Mouse (Mus musculus) hindbrain, embryonic 16.5 days (tissue): ENCODE results near the gene Atp8a2. TPM values are rescaled to one million over a fixed set of nuclear protein-coding genes. Genes with fewer than 3 reads are reported as not detected.

ENCODE experiments used
- ATAC-seq: fragments of 200-750 bp; cut with Nextera tagmentation; 2 replicates; pipeline ENCODE4 v1.8.0; 2017; ENCODE audit warnings: moderate TSS enrichment, moderate library complexity
- H3K27ac ChIP-seq: fragments of 300-500 bp; sonication (generic); 2 replicates; pipeline ENCODE4 v1.5.1; 2014; ENCODE audit warnings: low read depth, mild to moderate bottlenecking, control low read depth, low read length, moderate library complexity
- H3K27me3 ChIP-seq: fragments of 300-500 bp; sonication (generic); replicated peaks from 2 replicates; pipeline ENCODE4 v1.6.1; 2014; ENCODE audit warnings: low read length; ENCODE audit not compliant: control insufficient read depth, insufficient read depth
- H3K36me3 ChIP-seq: fragments of 300-500 bp; sonication (generic); 2 replicates; pipeline ENCODE4 v1.6.1; 2014; ENCODE audit warnings: mild to moderate bottlenecking, low read length, moderate library complexity, mixed read lengths; ENCODE audit not compliant: control insufficient read depth, insufficient read depth
- H3K4me1 ChIP-seq: fragments of 300-500 bp; sonication (generic); 2 replicates; pipeline ENCODE4 v1.6.1; 2014; ENCODE audit warnings: low read depth, low read length; ENCODE audit not compliant: control insufficient read depth, insufficient read depth
- H3K4me2 ChIP-seq: fragments of 300-500 bp; sonication (generic); 2 replicates; pipeline ENCODE4 v1.6.1; 2014; ENCODE audit warnings: mild to moderate bottlenecking, low read length, control low read depth, moderate library complexity
- H3K4me3 ChIP-seq: fragments of 300-500 bp; sonication (generic); 2 replicates; pipeline ENCODE4 v1.5.1; 2014; ENCODE audit warnings: mild to moderate bottlenecking, low read length, control low read depth, moderate library complexity
- H3K9ac ChIP-seq: fragments of 300-500 bp; sonication (generic); 2 replicates; pipeline ENCODE4 v1.6.1; 2014; ENCODE audit warnings: low read depth, mild to moderate bottlenecking, control low read depth, low read length, moderate library complexity
- H3K9me3 ChIP-seq: fragments of 300-500 bp; sonication (generic); 2 replicates; pipeline ENCODE4 v1.6.1; 2014; ENCODE audit warnings: mild to moderate bottlenecking, low read length, moderate library complexity; ENCODE audit not compliant: control insufficient read depth
- WGBS: fragments of 180-500 bp; shearing (Covaris S2); extraction: QIAGEN DNeasy Blood & Tissue Kit; methylation state at CpG from one replicate; pipeline ENCODE4 v1.1.7; 2014; 5-methylcytosine and 5-hydroxymethylcytosine counted together
- polyA plus RNA-seq: library from polyadenylated mRNA; unstranded; fragments of >200 nt; fragmentation: Nextera tagmentation; extraction: Ambion mirVana; gene quantifications from 2 replicates; pipeline ENCODE4 v1.2.1, GENCODE M21; 2015

The Atp8a2 gene
- polyA plus RNA-seq, 1 experiment from 2014 or later = 44.2 TPM

DNA sequence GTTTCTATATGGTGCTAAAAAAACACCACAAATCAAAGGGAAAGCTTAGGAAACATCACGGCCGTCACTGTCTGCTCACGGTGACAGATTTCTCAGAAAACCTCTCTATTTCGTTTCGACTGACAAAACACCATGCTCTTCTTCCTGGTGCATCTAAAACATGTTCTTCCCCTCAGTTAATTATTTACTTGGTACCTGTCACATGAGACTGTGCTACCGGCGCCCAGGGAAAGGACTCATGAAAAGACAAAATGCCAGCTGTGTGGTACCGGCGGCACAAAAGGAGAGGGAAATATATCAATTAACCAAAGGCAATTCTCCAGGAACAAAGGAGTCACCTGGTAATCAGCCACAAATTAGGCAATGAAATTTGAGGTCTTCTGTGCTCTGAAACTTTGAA, 62.3 kb downstream of the Atp8a2 start:
- H3K4me3 ChIP-seq = no peak overlapping the region
- no peak overlapping the region for H3K27ac ChIP-seq
- no peaks in the 10 kb centered on the region for H3K27me3 ChIP-seq
- no peaks in the 10 kb centered on the region for H3K36me3 ChIP-seq
- WGBS = 79% methylated on average over 9 of the region's 9 CpGs
- ATAC-seq = no peak
- H3K4me1 ChIP-seq = no peaks in the 10 kb centered on the region
- H3K4me2 ChIP-seq = no peak overlapping the region
- no peak overlapping the region for H3K9ac ChIP-seq
- no peaks in the 10 kb centered on the region for H3K9me3 ChIP-seq

DNA sequence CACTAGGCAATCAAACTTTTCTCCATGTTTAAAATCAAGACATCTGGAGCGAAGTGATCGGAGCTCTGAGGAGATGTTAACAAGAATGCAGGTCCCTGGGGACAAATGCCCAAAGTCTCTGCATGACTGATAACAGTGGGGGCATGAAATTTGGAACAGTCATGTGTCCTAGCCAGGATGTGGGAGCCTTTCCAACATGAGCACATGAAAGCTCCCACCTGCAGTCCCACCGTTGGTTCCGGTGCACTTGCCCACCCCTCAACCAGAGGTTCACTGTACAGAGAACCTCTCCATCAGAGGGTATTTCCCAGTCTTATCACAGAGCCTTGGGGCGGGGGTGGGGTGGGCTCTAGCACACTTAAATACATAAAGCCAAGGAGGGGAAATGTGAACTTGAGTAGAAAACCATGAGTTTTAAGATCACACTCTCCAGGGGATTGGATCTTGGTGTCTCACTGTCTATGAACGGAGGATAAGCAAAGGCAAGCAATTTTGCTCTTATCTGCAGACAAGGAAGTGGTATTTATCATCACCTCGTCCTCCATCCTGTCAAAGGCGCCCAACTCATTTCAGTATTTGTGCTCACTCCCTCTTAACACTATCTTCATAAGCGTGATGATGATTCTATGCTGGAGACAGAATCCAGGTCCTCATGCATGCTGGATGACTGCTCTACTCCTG, 65.6 kb downstream of the Atp8a2 start:
- H3K27ac ChIP-seq = no peak overlapping the region
- no peak overlapping the region for H3K9ac ChIP-seq
- WGBS = 93% methylated on average over 9 of the region's 9 CpGs
- no peaks in the 10 kb centered on the region for H3K4me1 ChIP-seq
- no peak for ATAC-seq
- no peak overlapping the region for H3K4me2 ChIP-seq
- H3K4me3 ChIP-seq = no peak overlapping the region
- H3K36me3 ChIP-seq = no peaks in the 10 kb centered on the region
- H3K9me3 ChIP-seq = no peaks in the 10 kb centered on the region
- no peaks in the 10 kb centered on the region for H3K27me3 ChIP-seq

DNA sequence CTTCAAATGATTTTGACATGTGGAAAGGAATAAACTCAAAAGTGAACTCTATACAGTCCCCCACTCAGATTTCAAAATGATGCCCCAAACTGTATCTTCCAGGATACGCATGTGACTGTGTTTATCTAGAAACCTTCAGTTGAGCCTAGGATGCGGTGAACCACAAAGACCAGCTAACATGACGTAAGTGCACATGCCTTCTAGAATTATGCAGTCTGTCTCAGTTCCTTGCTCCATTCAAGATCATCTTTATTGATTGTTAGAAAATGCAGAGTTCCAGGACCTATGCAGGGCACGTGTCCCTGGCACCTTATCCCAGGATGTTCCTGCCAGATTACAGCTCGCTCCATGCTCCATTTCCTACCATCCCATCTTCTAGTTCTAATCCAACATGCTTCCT, 67.4 kb downstream of the Atp8a2 start:
- H3K9ac ChIP-seq = no peak overlapping the region
- no peaks in the 10 kb centered on the region for H3K36me3 ChIP-seq
- no peak overlapping the region for H3K4me3 ChIP-seq
- ATAC-seq = no peak
- no peaks in the 10 kb centered on the region for H3K4me1 ChIP-seq
- no peak overlapping the region for H3K27ac ChIP-seq
- no peaks in the 10 kb centered on the region for H3K9me3 ChIP-seq
- 90% methylated on average over 5 of the region's 5 CpGs for WGBS
- H3K27me3 ChIP-seq = no peaks in the 10 kb centered on the region
- no peak overlapping the region for H3K4me2 ChIP-seq

DNA sequence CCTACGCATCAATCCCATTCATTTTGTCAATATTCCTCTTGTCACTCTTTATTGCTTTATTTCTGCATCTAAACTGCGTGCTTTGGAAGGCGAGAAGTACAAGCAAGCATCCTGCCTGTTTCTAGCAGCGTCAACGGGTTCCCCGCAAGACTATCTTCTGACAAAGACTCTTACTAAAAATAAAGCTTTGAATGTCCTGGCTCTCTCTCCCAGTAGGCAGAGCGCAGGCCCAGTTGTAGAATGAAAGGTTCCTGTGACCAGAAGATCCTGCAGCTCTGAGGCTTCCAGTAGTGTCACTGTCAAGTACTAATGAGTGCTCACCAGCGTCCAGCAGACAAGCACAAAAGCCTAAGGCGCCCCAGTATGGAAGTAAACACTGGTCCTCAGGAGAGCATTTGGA, 71.8 kb downstream of the Atp8a2 start:
- Histone ChIP-seq H3K4me2 (no peak overlapping the region), H3K4me3 (no peak overlapping the region), H3K27me3 (no peaks in the 10 kb centered on the region), H3K4me1 (no peaks in the 10 kb centered on the region), H3K9me3 (no peaks in the 10 kb centered on the region), H3K36me3 (no peaks in the 10 kb centered on the region), H3K27ac (no peak overlapping the region), H3K9ac (no peak overlapping the region)
- ATAC-seq = no peak
- WGBS = 80% methylated on average over 9 of the region's 9 CpGs

DNA sequence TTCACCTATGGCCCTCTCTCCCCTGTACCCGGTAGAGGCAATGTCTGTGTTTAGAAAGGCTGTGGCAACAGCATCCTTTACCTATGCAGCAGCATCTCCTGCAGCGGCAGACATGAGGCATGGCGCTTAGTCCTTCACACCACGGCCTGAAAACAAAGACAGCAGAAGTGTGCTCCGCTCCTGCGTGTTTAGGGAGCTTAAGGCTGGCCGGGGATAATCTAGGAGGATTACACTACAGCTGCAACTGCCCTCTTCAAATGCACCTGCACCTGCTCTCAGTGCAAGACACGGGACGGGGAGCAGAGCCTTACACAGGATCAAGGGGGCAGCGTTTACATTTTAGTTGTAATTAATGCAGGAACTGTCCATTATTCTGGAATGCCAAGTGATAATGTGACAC, 75.4 kb downstream of the Atp8a2 start:
- no peaks in the 10 kb centered on the region for H3K27me3 ChIP-seq
- no peak overlapping the region for H3K9ac ChIP-seq
- ATAC-seq = no peak
- no peak overlapping the region for H3K27ac ChIP-seq
- no peaks in the 10 kb centered on the region for H3K36me3 ChIP-seq
- H3K4me1 ChIP-seq = no peaks in the 10 kb centered on the region
- no peak overlapping the region for H3K4me3 ChIP-seq
- H3K4me2 ChIP-seq = no peak overlapping the region
- H3K9me3 ChIP-seq = no peaks in the 10 kb centered on the region
- WGBS = 54% methylated on average over 10 of the region's 10 CpGs

DNA sequence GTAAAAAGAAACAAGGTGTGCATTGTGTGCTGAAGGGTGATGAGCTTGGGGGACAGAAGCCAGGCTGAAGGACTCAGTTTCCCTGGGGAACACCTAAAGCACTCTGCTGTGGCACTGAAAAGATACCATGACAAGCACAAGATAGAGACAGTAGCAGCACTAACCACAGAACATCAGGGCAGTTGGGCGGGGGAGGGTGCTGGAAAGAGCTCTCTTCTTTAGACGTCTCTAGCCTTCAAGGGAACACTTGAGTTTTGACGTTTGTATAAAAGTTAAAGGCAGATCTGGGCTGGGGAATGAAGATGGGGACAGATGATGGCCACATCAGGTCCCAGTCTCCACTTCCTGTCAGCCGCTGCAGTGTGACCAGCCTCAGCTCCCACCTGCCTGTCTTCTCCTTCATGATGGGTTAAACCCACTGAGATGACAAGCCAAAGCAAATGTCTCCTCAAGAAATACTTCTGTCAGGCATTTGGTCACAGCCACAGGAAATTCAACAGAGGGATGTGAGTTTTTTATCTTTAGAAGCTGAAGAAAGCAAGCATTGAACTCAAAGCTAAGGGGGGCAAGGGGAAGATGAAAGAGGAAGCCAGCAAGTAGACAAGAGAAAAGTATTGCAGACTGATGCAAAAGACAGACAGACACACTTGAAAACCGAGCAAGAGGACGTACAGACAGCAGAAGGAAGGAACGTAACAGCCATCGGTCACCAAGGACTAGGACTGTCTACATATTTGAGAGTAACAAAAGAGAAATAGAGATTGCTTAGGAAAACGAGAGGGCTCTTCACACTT, 79.0 kb downstream of the Atp8a2 start:
- WGBS = 84% methylated on average over 9 of the region's 9 CpGs
- H3K9me3 ChIP-seq = no peaks in the 10 kb centered on the region
- H3K4me1 ChIP-seq = no peaks in the 10 kb centered on the region
- H3K9ac ChIP-seq = no peak overlapping the region
- H3K27me3 ChIP-seq = no peaks in the 10 kb centered on the region
- H3K27ac ChIP-seq = no peak overlapping the region
- H3K4me3 ChIP-seq = no peak overlapping the region
- no peaks in the 10 kb centered on the region for H3K36me3 ChIP-seq
- ATAC-seq = no peak
- no peak overlapping the region for H3K4me2 ChIP-seq

DNA sequence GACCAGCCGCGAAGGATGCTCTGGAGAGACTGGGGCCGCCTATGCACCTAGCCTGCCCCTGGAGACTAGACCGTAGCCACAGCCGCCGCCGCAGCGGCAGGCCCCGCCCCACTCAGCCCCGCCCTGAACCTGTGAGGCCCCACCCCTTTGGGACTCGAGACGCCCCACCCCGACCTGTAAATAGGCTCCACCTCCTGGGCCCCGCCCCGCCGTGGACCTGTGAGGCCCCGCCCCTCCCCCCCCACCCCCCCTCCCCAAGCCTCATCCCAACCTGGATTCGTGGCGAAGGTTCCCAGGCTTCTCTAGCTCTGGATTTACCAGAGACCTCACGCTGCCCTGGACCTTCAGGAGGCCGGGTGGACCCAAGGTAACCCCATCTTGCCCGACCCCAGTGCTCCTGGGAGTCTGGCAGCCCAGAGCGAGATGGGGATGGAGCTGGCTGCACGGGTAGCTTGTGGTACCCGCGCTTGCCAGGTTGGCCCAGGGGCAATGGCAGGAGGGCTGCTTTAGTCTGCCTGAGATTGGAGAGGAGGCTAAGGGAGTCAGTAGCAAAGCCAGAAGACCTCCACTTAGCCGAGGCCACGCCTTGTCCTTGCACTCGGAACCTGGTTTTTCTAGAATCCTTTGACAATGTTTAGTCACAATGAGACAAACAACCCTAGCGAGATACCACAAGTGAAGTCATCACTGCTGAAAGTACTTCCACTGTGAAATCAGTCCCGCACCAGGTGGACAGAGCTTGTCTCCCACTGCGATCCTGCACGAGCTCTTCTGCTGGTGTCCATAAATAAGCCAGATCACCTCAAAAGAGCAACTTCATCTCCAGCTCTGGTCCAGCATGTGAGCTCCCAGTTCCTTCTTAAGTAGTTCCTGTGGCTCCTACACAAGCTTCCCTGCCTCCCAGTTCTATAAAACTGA, 109.9 kb downstream of the Atp8a2 start:
- WGBS = 14% methylated on average over 28 of the region's 33 CpGs
- Histone ChIP-seq H3K27ac (peak overlapping the region; percentile 56; the same call in 1 of the 2 replicates), H3K4me3 (peak overlapping the region; percentile 60), H3K4me1 (peaks cover 10% of the 10 kb centered on the region), H3K36me3 (no peaks in the 10 kb centered on the region), H3K9me3 (no peaks in the 10 kb centered on the region), H3K9ac (peak overlapping the region; percentile 69), H3K27me3 (no peaks in the 10 kb centered on the region), H3K4me2 (peak overlapping the region; percentile 78)
- peak; percentile 95 for ATAC-seq

DNA sequence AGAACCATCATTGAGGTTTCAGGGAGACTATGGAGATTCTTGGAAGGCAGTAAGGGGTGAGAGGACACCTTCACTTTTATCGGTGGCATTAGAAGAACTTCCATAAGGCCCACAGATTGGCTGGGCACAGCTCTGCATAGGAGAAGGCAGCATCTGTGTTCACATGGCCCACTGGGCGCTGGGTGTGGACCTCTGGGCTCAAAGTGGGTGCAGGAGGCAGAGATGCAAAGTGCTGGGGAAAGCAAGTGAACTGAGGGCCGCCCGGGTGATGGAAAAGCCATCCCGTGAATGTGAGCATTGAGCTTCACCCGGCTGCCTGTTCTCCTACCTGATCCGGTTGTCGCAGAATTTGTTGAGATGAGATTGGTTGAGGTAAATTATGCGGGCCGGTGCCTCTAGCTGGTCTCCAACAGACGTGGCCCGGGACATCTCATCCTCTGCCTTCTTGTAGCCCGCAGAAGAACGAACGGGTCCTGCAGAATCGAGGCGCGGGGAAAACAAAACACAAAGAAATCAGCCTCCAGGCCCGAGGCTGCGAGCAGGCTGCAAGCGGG, 110.6 kb downstream of the Atp8a2 start:
- WGBS = 2% methylated on average over 21 of the region's 21 CpGs
- peak overlapping the region; percentile 60 for H3K4me3 ChIP-seq
- peak overlapping the region; percentile 69 for H3K9ac ChIP-seq
- H3K4me2 ChIP-seq = peak overlapping the region; percentile 78
- no peaks in the 10 kb centered on the region for H3K27me3 ChIP-seq
- peak overlapping the region; percentile 56; the same call in 1 of the 2 replicates for H3K27ac ChIP-seq
- no peaks in the 10 kb centered on the region for H3K9me3 ChIP-seq
- peaks cover 10% of the 10 kb centered on the region for H3K4me1 ChIP-seq
- no peaks in the 10 kb centered on the region for H3K36me3 ChIP-seq
- peak; percentile 61 for ATAC-seq
